Mouse (Mus musculus) gastrocnemius, postnatal 25 days (tissue): ENCODE data around the gene Prr7. TPM values are rescaled to one million over a fixed set of nuclear protein-coding genes. Genes with fewer than 3 reads are reported as not detected.

Experiments used
- DNase-seq: peaks from one replicate; pipeline ENCODE4 v3.0.0; 2022
- microRNA-seq, 2 experiments: library from miRNA; unstranded; fragments of <30 nt; microRNA quantifications; one replicate each; pipeline ENCODE4 v1.2.0; 2021; ENCODE audit warnings: borderline replicate concordance in 2 of 2
- total RNA-seq, 2 experiments: library from RNA; stranded (reverse); gene quantifications; 1 replicate in 1 of 2; 2 replicates in 1 of 2; pipeline ENCODE4 v1.2.3; 2021

Prr7 gene
- total RNA-seq, 2 experiments from 2014 or later, result 0.51 to 0.79 TPM

GRCm38 (mm10) chr13:55508531-55508930 lies 44.5 kb downstream of the Prr7 start:
- DNase-seq, result no peak

- no peak for DNase-seq
These were observed 46.2 kb downstream of the Prr7 start for GRCm38 (mm10) chr13:55510332-55510667.

- DNase-seq, result peak; percentile 90
These were observed 46.8 kb downstream of the Prr7 start for GRCm38 (mm10) chr13:55510668-55511491.

- no peak for DNase-seq
These were observed 47.4 kb downstream of the Prr7 start for GRCm38 (mm10) chr13:55511492-55511861.

- DNase-seq, result peak; percentile 82
These were observed 48.4 kb downstream of the Prr7 start for GRCm38 (mm10) chr13:55512379-55513031.

GRCm38 (mm10) chr13:55513111-55513748 lies 49.2 kb downstream of the Prr7 start, which contains the start of gene Pdlim7:
Gene Pdlim7, minus strand, starts transcription at chr13:55513676.
- DNase-seq, result peak; percentile 93

GRCm38 (mm10) chr13:55513828-55514227 lies 49.8 kb downstream of the Prr7 start:
- no peak for DNase-seq

- DNase-seq, result peak; percentile 68
These were observed 52.9 kb downstream of the Prr7 start for GRCm38 (mm10) chr13:55516955-55517354.

- DNase-seq, result no peak
These were observed 55.5 kb downstream of the Prr7 start for GRCm38 (mm10) chr13:55519606-55520005.

- peak; percentile 47 for DNase-seq
These were observed 58.7 kb downstream of the Prr7 start for GRCm38 (mm10) chr13:55522730-55523129.

Small RNA genes lying within 50 kb of the gene (microRNA-seq; reads per million reads assigned to microRNA genes)
- 0.26 to 0.74 reads per million in 2 experiments for gene Mir6943
- gene Mir6944, result 8.1 to 9.3 reads per million in 2 experiments
- gene Mir6945, result 2.2 to 5.0 reads per million in 2 experiments

Other genes starting within 250 kb of the Prr7 start
- gene Prelid1, start 143.8 kb upstream of the Prr7 start, total RNA-seq, result 10 to 100 TPM; 23.9 to 30.5 TPM
- 10 to 100 TPM; 29.0 to 30.2 TPM for gene Rab24, start 142.3 kb upstream of the Prr7 start, total RNA-seq
- gene Mxd3, start 134.4 kb upstream of the Prr7 start, total RNA-seq, result 1 to 10 TPM in 1 of 2 experiments, under 1 TPM in 1; 0.72 to 1.5 TPM
- 10 to 100 TPM; 35.1 to 35.7 TPM for gene Lman2, start 101.5 kb upstream of the Prr7 start, total RNA-seq
- under 1 TPM; 0.15 to 0.35 TPM for gene Rgs14, start 94.5 kb upstream of the Prr7 start, total RNA-seq
- gene Slc34a1, start 66.1 kb upstream of the Prr7 start, total RNA-seq, result not detected
- gene Pfn3, start 49.0 kb upstream of the Prr7 start, total RNA-seq, result not detected
- not detected for gene F12, start 37.5 kb upstream of the Prr7 start, total RNA-seq
- gene Grk6, start 19.2 kb upstream of the Prr7 start, total RNA-seq, result 10 to 100 TPM in 1 of 2 experiments, 1 to 10 TPM in 1; 9.3 to 10.2 TPM
- gene Dbn1, start 23.8 kb downstream of the Prr7 start, total RNA-seq, result 10 to 100 TPM; 10.3 to 16.1 TPM
- gene Pdlim7, start 49.4 kb downstream of the Prr7 start, total RNA-seq, result 100 to 1,000 TPM; 544 to 627 TPM
- 1 to 10 TPM in 1 of 2 experiments, under 1 TPM in 1; 1.00 to 1.0 TPM for gene Dok3, start 65.0 kb downstream of the Prr7 start, total RNA-seq
- 1 to 10 TPM; 8.1 to 9.0 TPM for gene Ddx41, start 72.4 kb downstream of the Prr7 start, total RNA-seq
- 10 to 100 TPM; 11.4 to 11.7 TPM for gene Fam193b, start 106.9 kb downstream of the Prr7 start, total RNA-seq
- 10 to 100 TPM; 70.8 to 73.1 TPM for gene Tmed9, start 109.5 kb downstream of the Prr7 start, total RNA-seq
- gene B4galt7, start 135.6 kb downstream of the Prr7 start, total RNA-seq, result 1 to 10 TPM; 4.5 to 6.9 TPM
- 1 to 10 TPM; 8.2 to 9.2 TPM for gene Caml, start 158.7 kb downstream of the Prr7 start, total RNA-seq
- 10 to 100 TPM; 17.1 to 18.5 TPM for gene Ddx46, start 170.8 kb downstream of the Prr7 start, total RNA-seq
- gene B230219D22Rik, start 228.9 kb downstream of the Prr7 start, total RNA-seq, result 10 to 100 TPM; 25.7 to 29.7 TPM